Mouse (Mus musculus): ENCODE data around the gene Dusp14.
A peak's percentile ranks its signal among the peaks of the same experiment; 100 is the strongest.

Dusp14 gene

DNA sequence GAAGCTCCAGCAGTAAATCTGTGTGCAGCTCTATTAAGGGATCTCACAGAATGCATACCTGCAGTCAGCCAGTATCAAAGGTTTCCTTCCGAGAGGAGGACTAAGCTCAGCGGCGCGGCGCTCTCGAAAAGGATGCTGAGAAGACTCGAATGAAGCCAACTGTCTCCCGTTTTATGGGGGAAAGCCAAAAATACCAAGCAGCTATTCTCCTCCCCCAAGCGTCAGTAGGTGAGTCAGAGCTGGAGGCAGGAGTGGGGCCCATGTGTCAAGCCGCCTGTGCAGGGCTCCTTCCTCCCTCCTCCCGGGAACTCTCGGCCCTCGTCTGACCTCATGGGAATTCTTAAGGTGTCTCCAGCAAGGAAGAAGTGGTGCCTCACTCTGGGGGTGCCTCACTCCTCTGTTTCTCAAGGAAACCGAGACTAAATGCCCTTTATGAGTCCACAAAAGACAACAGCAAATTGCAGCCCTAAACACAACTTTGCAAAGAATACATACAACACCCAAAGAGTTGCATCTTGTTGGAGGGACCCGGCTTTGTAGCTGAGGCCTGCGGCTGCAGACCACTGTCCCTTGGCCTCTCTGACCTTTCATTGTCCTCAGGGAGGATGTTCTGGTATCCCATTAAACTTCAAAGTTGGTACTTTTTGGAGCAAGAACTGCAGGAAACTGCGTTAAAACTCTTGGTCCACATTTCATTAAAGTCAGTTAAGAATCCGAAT, 2.0 kb downstream of the Dusp14 start:
- no peak for DNase-seq (ENCODE audit: low spot score in 2 of 2)

DNA sequence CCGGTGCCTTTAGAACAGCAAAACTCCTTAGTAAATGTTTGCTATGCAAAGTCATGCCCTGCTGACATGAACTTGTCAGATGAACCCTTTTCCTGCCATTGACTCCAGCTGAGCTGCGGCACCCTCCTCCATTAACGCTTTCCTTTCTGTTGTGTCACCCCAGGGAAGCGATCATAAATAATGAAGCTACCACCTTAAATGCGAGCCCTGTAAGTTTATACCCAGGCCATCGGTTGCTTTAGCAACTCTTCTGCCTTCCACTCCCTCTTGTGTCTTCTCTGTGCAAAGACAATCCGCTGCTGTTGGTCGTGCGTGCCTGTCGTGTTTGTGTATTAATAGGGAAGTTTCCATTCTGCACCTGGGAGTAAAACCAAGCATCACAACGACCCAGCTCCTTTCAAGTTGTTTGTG, 3.0 kb downstream of the Dusp14 start:
- DNase-seq (ENCODE audit: low spot score in 2 of 2): no peak

DNA sequence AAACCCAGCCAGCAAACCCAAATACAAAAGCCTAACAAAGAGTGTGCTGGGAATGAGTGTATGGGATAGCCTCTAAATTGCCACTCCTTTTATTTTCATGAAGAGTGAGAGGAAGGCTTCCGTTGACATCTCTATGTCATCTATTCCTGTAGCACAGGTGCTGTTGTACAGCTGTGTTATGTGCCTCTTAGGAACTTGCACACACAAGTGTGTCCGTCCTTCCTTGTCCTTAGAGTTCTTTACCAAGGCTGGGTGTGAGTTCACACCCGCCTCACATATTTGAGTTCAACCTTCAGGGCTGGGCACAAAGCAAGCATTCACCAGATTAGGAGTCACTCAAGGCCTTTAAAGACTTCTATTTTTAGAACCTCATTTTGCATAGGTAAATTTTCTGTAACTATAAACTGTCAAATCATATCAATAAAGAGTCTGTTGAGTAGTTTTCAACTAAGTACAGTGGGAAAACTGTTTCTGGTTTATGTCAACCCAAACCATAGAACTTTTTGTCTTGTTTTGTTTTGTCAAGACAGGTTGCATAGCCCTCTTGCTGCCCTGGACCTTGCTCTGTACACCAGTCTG, 5.3 kb downstream of the Dusp14 start:
- DNase-seq (ENCODE audit: low spot score in 2 of 2): no peak

DNA sequence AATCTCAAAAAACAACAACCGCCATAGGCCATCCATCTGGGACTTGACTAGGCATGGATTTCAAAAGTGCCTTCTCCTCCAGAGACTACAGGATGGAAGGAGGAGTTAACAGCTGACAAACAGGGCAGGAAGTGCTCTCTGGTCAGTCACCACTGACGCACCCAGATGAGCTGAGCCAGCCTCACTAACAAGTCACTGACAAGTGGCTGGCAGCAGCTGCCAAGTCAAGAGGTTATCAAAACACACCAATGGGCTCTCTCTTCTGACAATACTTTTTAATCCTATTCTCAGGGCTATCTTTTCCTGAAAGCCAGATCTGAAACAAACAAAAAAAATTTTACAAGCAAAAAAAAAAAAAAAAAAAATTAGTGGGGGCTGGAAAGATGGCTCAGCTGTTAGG, 6.3 kb downstream of the Dusp14 start:
- DNase-seq (ENCODE audit: low spot score in 2 of 2): no peak

DNA sequence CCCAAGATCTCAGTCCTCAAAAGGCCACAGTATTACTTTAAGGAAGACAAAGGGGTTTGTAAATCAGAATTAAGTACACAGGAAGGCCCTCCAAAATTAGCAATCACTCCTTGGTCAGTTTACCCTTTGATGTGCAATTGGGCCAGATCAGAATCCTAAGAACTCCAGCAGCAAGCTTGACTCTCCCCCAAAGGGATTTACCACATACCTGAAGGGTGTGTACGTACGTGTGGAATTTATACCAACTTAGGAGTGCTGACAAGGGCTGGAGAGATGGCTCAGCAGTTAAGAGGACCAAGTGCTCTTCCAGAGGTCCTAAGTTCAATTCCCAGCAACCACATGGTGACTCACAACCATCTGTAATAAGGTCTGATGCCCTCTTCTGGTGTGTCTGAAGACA, 7.2 kb downstream of the Dusp14 start:
- DNase-seq (ENCODE audit: low spot score in 2 of 2): no peak

DNA sequence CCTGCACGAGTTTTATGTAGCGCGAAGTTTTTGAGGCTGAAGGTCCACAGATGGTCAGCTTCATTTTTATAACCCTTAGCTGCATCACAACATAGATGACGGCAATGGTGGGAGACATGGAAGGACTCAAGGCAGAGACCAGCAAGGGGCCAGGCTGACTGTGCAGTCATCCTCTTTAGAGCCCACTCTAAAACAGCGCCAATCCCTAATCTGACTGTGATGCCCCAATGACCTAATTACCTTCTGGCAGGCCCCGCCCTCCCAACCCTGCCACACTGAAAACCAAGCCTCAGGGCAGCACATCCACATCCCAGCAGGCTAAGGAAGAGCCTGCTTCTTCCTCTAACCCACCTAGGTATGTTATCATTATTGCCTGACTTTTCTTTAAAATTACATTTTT, 8.4 kb downstream of the Dusp14 start:
- no peak for DNase-seq (ENCODE audit: low spot score in 2 of 2)

DNA sequence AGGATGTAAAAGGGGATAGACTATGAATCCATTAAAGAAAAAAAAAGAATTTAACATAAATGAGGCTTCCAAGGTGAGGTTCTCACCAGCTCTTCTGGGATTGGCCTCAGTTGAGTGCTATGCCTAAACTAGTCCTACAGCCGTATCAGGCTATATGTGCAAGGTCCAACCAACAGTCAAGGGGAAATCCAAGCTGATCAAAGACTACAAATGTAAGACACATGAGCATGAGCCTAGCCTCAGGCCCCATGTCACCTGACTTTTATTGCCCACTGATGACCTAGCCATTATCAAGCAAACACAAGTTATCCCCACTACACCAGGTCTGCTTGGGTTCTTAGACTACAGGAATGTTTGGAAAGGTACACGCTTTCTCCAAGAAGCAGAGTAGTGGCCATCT, 9.3 kb downstream of the Dusp14 start:
- no peak for DNase-seq (ENCODE audit: low spot score in 2 of 2)

DNA sequence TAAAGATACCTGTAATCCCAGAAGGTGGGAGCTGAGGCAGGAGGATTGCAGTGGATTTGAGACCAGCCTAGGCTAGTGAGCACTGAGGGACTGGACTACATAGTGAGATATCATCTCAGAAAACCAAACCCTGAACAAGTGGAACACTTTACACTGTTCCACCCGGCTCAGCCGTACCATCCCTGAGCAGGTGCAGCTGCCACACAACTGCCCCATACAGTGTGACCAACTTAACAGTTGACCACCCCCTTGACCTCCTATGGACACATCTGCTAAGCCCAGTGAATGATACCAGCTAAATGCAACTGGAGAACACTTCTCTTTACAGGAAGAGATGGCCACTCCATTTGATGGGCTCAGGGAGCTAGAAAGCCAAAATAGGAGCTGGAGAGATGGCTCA, 11.6 kb downstream of the Dusp14 start:
- no peak for DNase-seq (ENCODE audit: low spot score in 2 of 2)

DNA sequence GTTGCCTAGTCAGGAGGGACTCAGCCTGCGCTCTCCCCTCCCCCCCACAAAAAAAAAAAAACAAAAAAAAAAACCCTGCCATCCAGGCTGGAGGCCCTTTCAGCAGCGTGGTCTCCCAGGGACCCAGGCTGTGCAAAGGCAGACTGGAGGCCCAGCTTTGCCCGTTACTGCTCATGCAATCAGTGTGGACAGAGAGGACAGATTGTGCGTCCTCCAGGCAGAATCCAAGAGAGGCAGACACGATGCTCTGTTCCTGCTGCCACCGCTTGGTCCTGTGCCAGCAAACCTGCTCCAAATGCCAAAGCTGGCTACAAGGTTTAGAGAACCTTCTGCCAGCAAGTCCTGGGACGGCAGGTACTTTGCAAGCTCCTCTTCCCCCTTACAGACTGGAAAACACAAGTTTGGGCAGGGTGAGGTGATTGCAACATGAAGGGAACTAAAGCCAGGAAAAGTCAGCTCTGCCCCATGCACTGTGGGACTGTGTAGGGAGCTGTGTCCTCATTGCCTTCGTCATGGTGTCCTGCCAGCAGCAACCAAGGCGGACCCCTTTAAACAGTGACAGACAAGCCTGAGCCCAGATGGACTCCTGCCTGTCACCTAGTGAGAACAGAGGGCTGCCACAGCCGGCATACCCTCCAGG, 15.4 kb downstream of the Dusp14 start:
- DNase-seq (ENCODE audit: low spot score in 2 of 2): no peak

DNA sequence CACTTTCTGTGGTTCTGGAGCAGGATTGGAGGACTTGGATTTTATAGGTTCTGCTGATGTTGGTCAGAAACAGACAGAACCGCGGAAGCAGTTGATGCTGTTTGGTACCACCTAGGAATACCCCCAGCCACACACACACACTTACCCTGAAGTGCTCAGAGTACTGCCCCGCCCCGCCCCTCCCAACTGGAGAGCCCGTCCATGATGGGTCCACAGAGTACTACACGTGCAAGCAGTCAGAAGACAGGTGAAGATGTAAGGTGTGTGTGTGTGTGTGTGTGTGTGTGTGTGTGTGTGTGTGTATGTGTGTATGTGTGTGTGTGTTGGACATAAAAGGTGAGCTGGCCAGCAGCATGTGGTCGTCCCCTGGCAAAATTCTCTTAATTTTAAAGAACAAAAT, 16.0 kb downstream of the Dusp14 start:
- no peak for DNase-seq (ENCODE audit: low spot score in 2 of 2)

DNA sequence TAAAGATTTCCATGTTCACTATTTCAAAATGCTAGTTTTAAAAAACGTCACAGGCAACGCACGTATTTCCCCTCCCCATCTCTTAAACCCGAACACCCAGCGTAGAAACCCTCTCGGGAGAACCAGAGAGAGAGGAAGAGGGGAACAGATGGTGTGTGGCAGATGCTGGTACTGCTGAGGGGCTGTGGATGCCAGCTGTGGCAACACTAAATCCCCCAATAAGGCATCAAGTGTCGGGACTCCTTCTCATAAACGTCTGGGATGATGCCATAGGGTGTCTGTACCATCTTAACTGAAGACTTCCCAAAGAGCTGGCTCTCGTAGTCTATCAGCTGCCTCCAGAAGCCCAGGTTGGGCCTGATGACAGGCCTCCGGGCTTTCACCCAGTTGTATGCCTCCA, 20.6 kb downstream of the Dusp14 start:
- DNase-seq (ENCODE audit: low spot score in 2 of 2): no peak

DNA sequence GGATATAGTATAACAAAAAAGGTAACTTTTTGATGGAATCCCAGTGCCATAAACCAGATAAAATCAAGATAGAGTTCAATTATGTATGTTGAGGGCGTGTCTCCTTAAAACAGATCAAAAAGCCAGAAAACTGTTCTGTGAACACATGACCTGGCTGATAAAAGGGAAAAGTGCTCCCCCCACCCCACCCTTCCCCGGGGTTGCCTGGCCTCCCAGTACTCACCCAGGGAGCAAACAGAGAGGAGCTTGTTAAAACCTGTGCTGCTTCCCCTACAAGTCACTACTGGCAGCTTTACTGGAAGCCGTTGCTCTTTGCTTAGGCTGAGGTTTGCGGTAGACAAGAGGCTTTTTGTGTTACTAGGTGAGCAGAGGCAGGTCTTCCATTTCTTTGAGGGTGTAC, 21.8 kb downstream of the Dusp14 start:
- DNase-seq (ENCODE audit: low spot score in 2 of 2): no peak

DNA sequence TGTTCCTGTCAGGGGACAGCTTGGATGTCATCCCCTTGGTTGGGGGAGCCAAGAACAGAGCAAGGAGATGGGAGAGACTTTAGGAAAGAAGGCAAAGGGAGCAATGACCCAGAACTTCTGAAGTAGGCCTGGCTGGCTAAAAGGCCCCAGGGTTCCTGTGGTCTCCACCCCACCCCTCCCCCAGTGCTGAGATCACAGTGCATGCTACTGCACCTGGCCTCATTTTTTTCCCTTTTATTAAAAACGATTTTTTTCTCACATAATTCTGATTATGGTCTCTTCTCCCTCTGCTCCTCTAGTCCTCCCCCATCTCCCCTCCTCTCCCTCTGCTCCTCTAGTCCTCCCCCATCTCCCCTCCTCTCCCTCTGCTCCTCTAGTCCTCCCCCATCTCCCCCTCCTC, 24.1 kb downstream of the Dusp14 start:
- DNase-seq (ENCODE audit: low spot score in 2 of 2): no peak

DNA sequence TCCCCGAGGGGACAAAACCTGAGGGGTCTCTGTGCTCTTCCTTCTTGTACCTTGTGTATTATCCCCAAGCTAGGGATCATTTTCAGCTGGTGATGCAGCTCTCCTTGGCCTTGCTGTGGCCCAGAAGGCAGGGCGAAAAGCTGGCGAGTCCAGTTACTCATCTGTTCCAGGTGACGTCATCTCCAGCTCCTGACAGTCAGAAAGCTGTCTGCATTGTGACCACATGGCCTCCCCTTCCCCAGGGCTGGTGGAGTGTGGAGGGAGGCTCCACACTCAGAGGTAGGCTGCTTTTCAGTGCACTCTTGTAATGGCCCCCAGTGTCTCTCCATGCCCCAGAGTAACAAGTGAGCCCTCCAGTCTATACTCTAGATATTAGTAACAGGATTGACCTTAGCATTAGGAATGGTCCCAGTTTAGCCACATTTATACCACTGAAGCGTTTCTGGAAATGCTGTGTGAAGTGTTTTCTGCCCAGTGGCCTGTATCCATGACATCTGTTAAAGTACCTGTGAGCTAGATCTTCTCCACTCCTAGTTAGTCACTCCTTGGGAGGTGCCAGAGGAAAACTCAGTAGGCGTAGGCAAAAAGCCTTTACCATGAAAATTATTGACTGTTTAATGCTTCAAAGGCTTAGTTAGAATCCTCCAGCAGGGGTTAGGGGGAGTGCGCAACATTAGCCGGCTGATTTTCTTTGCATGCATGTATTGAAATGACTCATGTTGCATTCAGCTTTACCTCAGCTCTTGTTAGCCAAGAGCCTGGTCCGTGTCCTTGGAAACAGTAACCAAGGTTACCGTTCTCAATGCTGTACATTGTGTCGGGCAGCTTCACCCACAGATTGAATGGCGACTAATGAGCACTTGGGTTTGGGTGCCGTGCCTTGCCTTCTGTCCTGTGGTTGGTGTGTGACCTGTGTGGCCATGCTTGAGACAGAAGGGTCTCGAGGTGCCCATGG, 26.0 kb downstream of the Dusp14 start:
- DNase-seq (ENCODE audit: low spot score in 2 of 2): no peak

DNA sequence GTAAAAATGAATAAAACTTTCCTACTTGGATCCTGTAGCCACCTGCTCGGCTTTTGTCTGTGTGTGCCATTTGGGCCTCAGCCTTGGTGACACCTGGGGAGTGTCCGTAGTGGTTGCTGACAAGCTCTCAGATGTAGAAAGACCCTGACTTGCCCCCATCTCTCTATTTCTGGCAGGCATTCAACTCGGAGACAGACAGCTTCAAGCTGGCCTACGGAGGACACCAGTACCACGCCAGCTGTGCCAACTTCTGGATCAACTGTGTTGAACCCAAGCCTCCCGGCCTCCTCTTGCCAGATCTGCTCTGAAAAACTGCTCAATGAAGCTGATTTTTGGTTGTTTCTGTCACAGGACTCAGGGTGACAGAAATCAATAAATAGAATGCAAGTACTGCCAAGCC, 28.4 kb downstream of the Dusp14 start:
- no peak for DNase-seq (ENCODE audit: low spot score in 2 of 2)

DNA sequence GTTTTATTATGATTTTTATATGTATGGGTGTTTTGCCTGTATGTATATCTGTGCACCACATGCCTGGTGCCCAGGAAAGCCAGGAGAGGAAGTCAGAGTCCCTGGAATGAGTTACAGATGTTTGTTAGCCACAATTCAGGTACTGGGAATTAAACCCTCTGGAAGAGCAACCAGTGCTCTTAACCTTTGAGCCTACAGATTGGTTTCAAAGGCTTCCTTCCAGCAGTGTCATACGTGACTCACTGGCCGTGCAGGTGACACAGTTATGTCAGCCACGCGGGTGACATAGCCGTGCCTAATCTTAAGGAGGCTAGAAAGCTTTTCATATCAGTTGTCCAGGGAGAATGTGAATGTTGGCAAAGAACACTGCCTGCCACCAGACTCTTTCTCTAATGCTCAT, 35.4 kb downstream of the Dusp14 start:
- no peak for DNase-seq (ENCODE audit: low spot score in 2 of 2)

DNA sequence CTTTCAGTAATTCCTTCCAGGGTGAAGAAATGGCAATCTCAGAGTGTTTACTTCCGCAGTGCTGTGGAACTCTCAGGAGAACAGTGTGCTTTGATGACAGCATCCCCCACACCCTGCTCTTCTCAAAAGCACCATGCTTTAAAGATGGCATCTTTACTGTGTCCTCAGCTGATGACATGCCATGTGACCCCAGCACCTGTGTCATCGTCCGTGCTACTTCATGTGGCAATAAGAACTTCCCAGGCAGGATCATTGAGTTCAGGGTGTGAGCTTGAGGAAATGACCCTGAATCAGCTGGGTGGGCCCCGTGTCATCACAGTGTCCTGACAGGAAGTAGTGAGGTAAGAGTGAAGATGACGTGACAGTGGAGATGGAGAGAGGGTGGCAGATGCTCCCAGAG, 36.5 kb downstream of the Dusp14 start:
- DNase-seq (ENCODE audit: low spot score in 2 of 2): no peak

DNA sequence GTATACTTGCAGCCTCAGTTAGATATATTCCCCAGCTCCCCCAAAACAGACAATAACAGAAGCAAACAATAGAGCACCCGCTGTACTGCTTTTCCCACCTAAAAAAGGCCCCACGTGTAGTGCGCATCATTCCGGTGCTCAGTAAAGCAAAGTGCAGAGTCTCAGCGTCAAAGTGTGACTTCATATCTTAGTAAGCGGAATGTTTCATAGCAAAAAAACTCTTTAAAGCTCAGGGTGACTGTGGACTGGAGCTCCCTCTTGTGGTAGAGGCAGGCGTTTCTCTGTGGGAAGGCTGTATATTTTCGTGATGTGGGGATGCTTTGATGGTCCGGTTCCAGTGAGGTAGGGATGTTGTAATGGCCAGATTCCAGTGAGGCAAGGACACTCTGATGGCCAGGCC, 37.1 kb downstream of the Dusp14 start:
- DNase-seq (ENCODE audit: low spot score in 2 of 2): peak in 1 of 2 experiments; percentile 8

DNA sequence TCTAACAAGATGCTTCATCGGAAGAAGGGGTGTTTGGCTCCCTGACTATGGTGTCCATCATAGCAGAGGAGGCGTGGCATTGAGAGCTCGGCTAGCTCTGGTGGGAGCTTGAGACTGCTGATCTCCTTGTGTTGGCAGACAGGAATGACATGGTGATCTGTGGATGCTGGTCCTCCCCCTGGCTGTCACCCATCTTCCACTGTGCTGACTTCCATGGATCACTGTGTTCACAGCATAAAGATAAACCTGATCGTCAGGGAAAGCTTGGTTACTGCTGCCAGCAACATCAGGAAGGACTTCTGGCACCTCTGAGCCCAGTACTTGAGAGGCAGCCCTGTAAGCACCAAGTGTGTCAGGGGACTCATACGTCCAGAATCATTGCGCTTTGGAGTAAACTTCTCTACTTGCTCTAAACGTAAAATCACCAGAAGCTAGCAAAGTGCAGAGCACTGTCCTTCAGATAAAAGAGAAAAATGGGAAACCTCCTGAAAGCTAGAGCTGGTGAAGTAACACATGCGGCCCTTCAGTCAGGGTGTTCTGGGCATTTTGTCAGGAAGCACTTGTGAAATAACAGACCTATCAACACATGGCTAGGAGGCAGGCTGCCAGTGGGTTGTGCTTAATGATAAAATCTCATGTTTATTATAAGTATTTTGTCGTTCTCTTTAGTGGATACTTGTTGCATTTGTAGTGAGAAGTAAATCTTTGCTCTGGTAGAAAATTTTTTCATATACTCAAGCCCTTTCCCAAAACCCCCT, 40.6 kb downstream of the Dusp14 start:
- DNase-seq (ENCODE audit: low spot score in 2 of 2): no peak

DNA sequence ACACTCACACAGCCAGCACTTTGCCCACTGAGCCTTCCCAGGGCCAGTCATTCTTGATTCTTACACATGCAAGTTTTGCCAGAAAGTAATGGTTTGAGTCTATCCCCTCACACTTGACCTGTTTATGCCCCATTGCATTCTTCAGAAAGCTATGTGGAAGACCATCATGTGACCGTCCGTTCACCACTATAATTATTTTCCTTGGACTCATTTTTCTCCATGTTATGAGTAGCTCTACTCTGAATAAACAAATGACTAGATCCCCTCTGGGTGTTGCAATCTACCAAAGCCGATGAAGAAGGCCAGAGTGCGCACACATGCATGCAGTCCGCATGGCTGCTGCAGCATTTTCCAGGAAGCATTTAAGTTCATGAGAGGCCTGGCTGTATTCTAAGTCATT, 41.8 kb downstream of the Dusp14 start:
- no peak for DNase-seq (ENCODE audit: low spot score in 2 of 2)

DNA sequence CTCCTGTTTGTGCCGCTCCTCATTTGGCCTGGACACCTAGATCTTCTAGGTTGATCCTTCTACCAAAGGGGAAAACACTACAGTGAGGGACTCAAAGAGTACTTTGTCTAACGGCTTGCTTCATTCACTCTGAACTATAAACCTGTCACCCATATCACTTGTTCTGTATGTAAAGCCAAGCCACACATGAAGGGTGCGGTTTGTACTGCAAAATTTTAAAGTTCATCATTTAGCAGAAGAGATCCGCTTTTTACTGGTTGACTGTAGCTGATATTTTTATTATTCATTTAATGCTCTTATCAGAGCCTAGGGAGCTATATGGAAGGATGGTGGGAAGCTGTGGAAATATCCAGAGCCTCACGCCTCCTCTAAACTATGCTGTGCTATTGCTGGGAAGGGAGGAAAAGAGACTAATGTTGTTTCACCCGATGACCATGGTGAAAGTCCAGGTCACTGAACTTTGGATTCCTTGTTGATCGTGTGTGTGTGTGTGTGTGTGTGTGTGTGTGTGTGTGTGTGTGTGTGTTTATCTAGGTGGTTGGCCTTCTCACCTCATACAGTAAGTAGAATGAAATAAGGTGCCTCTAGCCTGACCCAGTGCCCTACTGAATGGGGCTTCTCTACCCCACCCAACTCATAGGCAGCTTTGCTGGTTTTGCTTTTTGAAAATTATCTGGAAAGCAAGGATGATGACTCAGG, 52.1 kb downstream of the Dusp14 start:
- no peak for DNase-seq (ENCODE audit: low spot score in 2 of 2)

All from spleen, postnatal 14 days (tissue).